Comparison of ENCODE assay signal across 8 mouse cellular contexts in genomic region chr2:103484617-103485401, GRCm38 (mm10). TPM values are rescaled to one million over a fixed set of nuclear protein-coding genes. Genes with fewer than 3 reads are reported as not detected.
DNase-seq lines count a peak whose midpoint lies in the region; ATAC-seq lines count a peak whose summit lies in the region.

Gene Cat, minus strand, starts transcription at chr2:103485160.

- no peaks in the 10 kb centered on the region for H3K27me3 ChIP-seq in heart, embryonic 13.5 days (replicated peaks)
- H3K27me3 ChIP-seq in liver, embryonic 12.5 days (replicated peaks), result no peaks in the 10 kb centered on the region
- H3K27me3 ChIP-seq in stomach, embryonic 15.5 days (replicated peaks), result no peaks in the 10 kb centered on the region

- peak within 1 kb of the TSS; percentile 96 for H3K27ac ChIP-seq in brown adipose tissue, adult 24 weeks (replicated peaks; ENCODE audit: low read depth, low read length)
- H3K27ac ChIP-seq in heart, embryonic 13.5 days (replicated peaks), result peak within 1 kb of the TSS; percentile 99
- peak within 1 kb of the TSS; percentile 99 for H3K27ac ChIP-seq in liver, embryonic 12.5 days
- peak within 1 kb of the TSS; percentile 97 for H3K27ac ChIP-seq in stomach, embryonic 15.5 days

- H3K4me1 ChIP-seq in brown adipose tissue, adult 24 weeks (ENCODE audit: control insufficient read depth, insufficient read depth, insufficient read length, low read length), result peaks cover 12% of the 10 kb centered on the region
- peaks cover 34% of the 10 kb centered on the region for H3K4me1 ChIP-seq in heart, embryonic 13.5 days
- H3K4me1 ChIP-seq in liver, embryonic 12.5 days, result peaks cover 56% of the 10 kb centered on the region
- 0 out of 2 replicates have a peak, but pooled peaks cover 6% of the 10 kb centered on the region for H3K4me1 ChIP-seq in stomach, embryonic 15.5 days

- H3K4me2 ChIP-seq in heart, embryonic 13.5 days, result peak within 1 kb of the TSS; percentile 87
- H3K4me2 ChIP-seq in liver, embryonic 12.5 days, result peak within 1 kb of the TSS; percentile 89
- H3K4me2 ChIP-seq in stomach, embryonic 15.5 days, result peak within 1 kb of the TSS; percentile 65

- no peaks in the 10 kb centered on the region for H3K9me3 ChIP-seq in heart, embryonic 13.5 days
- H3K9me3 ChIP-seq in liver, embryonic 12.5 days (replicated peaks), result no peaks in the 10 kb centered on the region
- no peaks in the 10 kb centered on the region for H3K9me3 ChIP-seq in stomach, embryonic 15.5 days

- peak within 1 kb of the TSS; percentile 96 for H3K9ac ChIP-seq in heart, embryonic 13.5 days
- H3K9ac ChIP-seq in liver, embryonic 12.5 days, result peak within 1 kb of the TSS; percentile 97
- H3K9ac ChIP-seq in stomach, embryonic 15.5 days, result peak within 1 kb of the TSS; percentile 72

- WGBS in heart, embryonic 13.5 days, result 0% methylated on average over 41 of the region's 41 CpGs
- WGBS in liver, embryonic 12.5 days (ENCODE audit: insufficient replicate concordance), result under 1% methylated on average over 41 of the region's 41 CpGs
- under 1% methylated on average over 41 of the region's 41 CpGs for WGBS in stomach, embryonic 15.5 days

- no peaks in the 10 kb centered on the region for H3K36me3 ChIP-seq in heart, embryonic 13.5 days
- H3K36me3 ChIP-seq in liver, embryonic 12.5 days, result peaks cover 23% of the 10 kb centered on the region
- H3K36me3 ChIP-seq in stomach, embryonic 15.5 days, result no peaks in the 10 kb centered on the region

- peak within 1 kb of the TSS; percentile 93 for H3K4me3 ChIP-seq in brown adipose tissue, adult 24 weeks (ENCODE audit: insufficient read depth, low read depth, low read length)
- peak within 1 kb of the TSS; percentile 93 for H3K4me3 ChIP-seq in heart, embryonic 13.5 days
- H3K4me3 ChIP-seq in liver, embryonic 12.5 days, result peak within 1 kb of the TSS; percentile 92
- H3K4me3 ChIP-seq in stomach, embryonic 15.5 days (replicated peaks), result peak within 1 kb of the TSS; percentile 82

- DNase-seq in CD4-positive, CD25-positive, alpha-beta regulatory T cell, adult 2 months (ENCODE audit: low read depth, low spot score), result peak; percentile 93
- peak; percentile 45 for DNase-seq in fat pad, adult 2 months (ENCODE audit: extremely low read depth, low read depth, low spot score)
- DNase-seq in kidney, postnatal 10 days, result peak; percentile 99
- DNase-seq in natural killer cell, adult 2 months (ENCODE audit: low spot score in 2 of 2), result peak; percentile 89

- peak; percentile 93 for ATAC-seq in heart, embryonic 13.5 days (ENCODE audit: extremely low read depth, insufficient number of reproducible peaks, low FRiP score, low TSS enrichment)
- ATAC-seq in liver, embryonic 12.5 days, result peak; percentile 91
- ATAC-seq in stomach, embryonic 15.5 days (ENCODE audit: insufficient read depth, low FRiP score, low read depth), result peak; percentile 99

RNA-seq across cellular contexts. Expression of gene Cat, which starts in this region (rescaled TPM):
- polyA plus RNA-seq in brown adipose tissue, adult 24 weeks (2012; ENCODE audit: insufficient read depth, insufficient read length, missing spikeins), result 631 and 665 TPM in 2 replicates
- polyA plus RNA-seq in heart, embryonic 13.5 days (2015; fragmentation: Nextera tagmentation; extraction: Ambion mirVana), result 71.3 and 81.0 TPM in 2 replicates
- 127 and 138 TPM in 2 replicates for polyA plus RNA-seq in liver, embryonic 12.5 days (2016; fragmentation: Nextera tagmentation; extraction: Ambion mirVana)
- polyA plus RNA-seq in stomach, embryonic 15.5 days (2015; fragmentation: Nextera tagmentation; extraction: Ambion mirVana), result 105 and 126 TPM in 2 replicates

Comparison
In these comparisons a context has a peak if more than half of its experiments do, and no peak if none do; other contexts are left out.
1. Peak in every context shown above with its lines: DNase-seq, ATAC-seq, H3K4me3 ChIP-seq and H3K27ac ChIP-seq.
2. DNase-seq: peak in every context shown above with its lines; median percentile 99 in kidney, postnatal 10 days; 93 in CD4-positive, CD25-positive, alpha-beta regulatory T cell, adult 2 months; 89 in natural killer cell, adult 2 months; 45 in fat pad, adult 2 months.